ENCODE assay signal across 23 mouse cellular contexts in the genomic region with DNA sequence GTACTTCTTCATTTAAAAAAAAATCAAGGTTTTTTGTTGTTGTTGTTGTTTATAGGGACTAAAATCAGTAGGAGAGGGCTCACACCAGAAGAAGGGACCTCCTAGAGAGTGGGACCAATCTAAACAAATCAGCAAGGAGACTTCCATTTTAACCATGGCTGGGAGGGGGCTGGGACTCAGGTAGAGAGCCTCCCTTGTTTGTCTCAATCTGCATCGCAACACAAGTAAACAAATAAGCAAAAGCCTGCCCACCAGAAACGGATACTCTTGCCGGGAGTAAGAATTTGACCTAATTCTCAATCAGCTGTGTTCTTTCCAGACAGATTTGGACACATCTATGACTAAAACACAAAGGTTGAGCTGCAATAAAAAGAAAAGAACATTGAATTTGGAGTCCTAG. TPM values are rescaled to one million over a fixed set of nuclear protein-coding genes. Genes with fewer than 3 reads are reported as not detected.
DNase-seq lines count a peak whose midpoint lies in the region; ATAC-seq lines count a peak whose summit lies in the region.
"Had no signal": no experiment of that assay in that cellular context is flagged by ENCODE, and none has a peak within 500 bp of the region (broad histone marks: within the 10 kb centered on the region; RNA-seq: fewer than 3 reads in every experiment).

No protein-coding gene starts in this region.

- peaks cover 42% of the 10 kb centered on the region for H3K4me1 ChIP-seq in lung, embryonic 15.5 days
- peaks cover 11% of the 10 kb centered on the region for H3K4me1 ChIP-seq in intestine, embryonic 14.5 days (replicated peaks; ENCODE audit: control insufficient read depth, insufficient read depth, low read length)
- peaks cover 20% of the 10 kb centered on the region for H3K4me1 ChIP-seq in stomach, embryonic 14.5 days (ENCODE audit: control insufficient read depth, insufficient read depth, low read length)

- H3K9me3 ChIP-seq in lung, embryonic 15.5 days = no peaks in the 10 kb centered on the region
- no peaks in the 10 kb centered on the region for H3K9me3 ChIP-seq in intestine, embryonic 14.5 days (ENCODE audit: control insufficient read depth, low read length)
- H3K9me3 ChIP-seq in stomach, embryonic 14.5 days (ENCODE audit: control insufficient read depth, low read depth, low read length) = no peaks in the 10 kb centered on the region
- H3K9me3 ChIP-seq: embryonic facial prominence, embryonic 13.5 days; forebrain, embryonic 10.5 days; heart, embryonic 13.5 days; hindbrain, embryonic 13.5 days had no signal

- DNase-seq in embryo, embryonic 9.5 days (ENCODE audit: extremely low spot score) = peak; percentile 4
- DNase-seq in embryo, embryonic 10.5 days (ENCODE audit: low spot score) = no peak
- no peak for DNase-seq in lung, postnatal 14 days
- DNase-seq in intestine, embryonic 14.5 days (ENCODE audit: low spot score) = no peak
- no peak for DNase-seq in left cerebral cortex, postnatal 36 days (ENCODE audit: low spot score in 2 of 2)
- DNase-seq: adrenal gland, postnatal 10 days; cerebellum, adult 11 months; cerebellum, adult 8-10 months; cerebellum, postnatal 14 days; gastrocnemius, postnatal 36 days; heart, postnatal 4 days had no signal

- intact Hi-C loops in left cerebral cortex, postnatal 36 days (cut with DNase I) = loop anchor here (10.0 kb wide), 1 partner anchor 728 kb away; no protein-coding TSS in a partner anchor

- no peak overlapping the region for H3K9ac ChIP-seq in lung, embryonic 15.5 days
- peak overlapping the region; percentile 22; the same call in 1 of the 2 replicates for H3K9ac ChIP-seq in intestine, embryonic 14.5 days (ENCODE audit: low read length)
- no peak overlapping the region for H3K9ac ChIP-seq in stomach, embryonic 14.5 days (replicated peaks; ENCODE audit: low read depth, low read length)
- H3K9ac ChIP-seq: embryonic facial prominence, embryonic 13.5 days; heart, embryonic 13.5 days; hindbrain, embryonic 13.5 days had no signal

- H3K36me3 ChIP-seq in lung, embryonic 15.5 days = no peaks in the 10 kb centered on the region
- H3K36me3 ChIP-seq in intestine, embryonic 14.5 days (ENCODE audit: control insufficient read depth, insufficient read depth, low read length) = no peaks in the 10 kb centered on the region
- H3K36me3 ChIP-seq in stomach, embryonic 14.5 days (ENCODE audit: control insufficient read depth, insufficient read depth, low read length) = no peaks in the 10 kb centered on the region
- H3K36me3 ChIP-seq: embryonic facial prominence, embryonic 13.5 days; forebrain, embryonic 10.5 days; heart, embryonic 13.5 days; hindbrain, embryonic 13.5 days had no signal

- H3K4me2 ChIP-seq in lung, embryonic 15.5 days = peak overlapping the region; percentile 3; the same call in 1 of the 2 replicates
- peak overlapping the region; percentile 67 for H3K4me2 ChIP-seq in intestine, embryonic 14.5 days (ENCODE audit: low read length)
- H3K4me2 ChIP-seq in stomach, embryonic 14.5 days (replicated peaks; ENCODE audit: low read depth, low read length) = 0 out of 2 replicates have a peak overlapping the region, but pooled peaks have one; percentile 11
- H3K4me2 ChIP-seq: embryonic facial prominence, embryonic 13.5 days; heart, embryonic 13.5 days; hindbrain, embryonic 13.5 days had no signal

- 55% methylated on average over 3 of the region's 3 CpGs for WGBS in lung, embryonic 15.5 days
- 19% methylated on average over 3 of the region's 3 CpGs for WGBS in intestine, embryonic 14.5 days
- WGBS in stomach, embryonic 14.5 days = 22% methylated on average over 3 of the region's 3 CpGs

- no peak for ATAC-seq in lung, embryonic 15.5 days (ENCODE audit: borderline replicate concordance, extremely low read depth, low FRiP score, low TSS enrichment)
- no peak for ATAC-seq in intestine, embryonic 14.5 days (replicated peaks; ENCODE audit: low FRiP score, low TSS enrichment, low read depth)
- no peak for ATAC-seq in stomach, embryonic 14.5 days (ENCODE audit: insufficient number of reproducible peaks, insufficient read depth, low FRiP score, low read depth)
- no peak for ATAC-seq in megakaryocyte, adult 5-6 weeks (ENCODE audit: poor library complexity, severe bottlenecking)
- ATAC-seq: forebrain, embryonic 14.5 days had no signal

- H3K27me3 ChIP-seq in lung, embryonic 15.5 days = peaks cover 97% of the 10 kb centered on the region
- H3K27me3 ChIP-seq in intestine, embryonic 14.5 days (replicated peaks; ENCODE audit: control insufficient read depth, insufficient read depth, low read length) = peaks cover 93% of the 10 kb centered on the region
- H3K27me3 ChIP-seq in stomach, embryonic 14.5 days (ENCODE audit: control insufficient read depth, insufficient read depth, low read length) = peaks cover 31% of the 10 kb centered on the region

- H3K4me3 ChIP-seq in lung, embryonic 15.5 days = no peak overlapping the region
- H3K4me3 ChIP-seq in intestine, embryonic 14.5 days (ENCODE audit: low read depth, low read length) = peak overlapping the region; percentile 8; the same call in 1 of the 2 replicates
- H3K4me3 ChIP-seq in stomach, embryonic 14.5 days (ENCODE audit: low read depth, low read length) = no peak overlapping the region
- H3K4me3 ChIP-seq: embryonic facial prominence, embryonic 13.5 days; erythroblast, embryonic 14.5 days; forebrain, embryonic 10.5 days; heart, embryonic 13.5 days; hindbrain, embryonic 13.5 days had no signal

- H3K27ac ChIP-seq in lung, embryonic 15.5 days = no peak overlapping the region
- no peak overlapping the region for H3K27ac ChIP-seq in intestine, embryonic 14.5 days (ENCODE audit: low read depth)
- H3K27ac ChIP-seq in stomach, embryonic 14.5 days (ENCODE audit: low read length) = no peak overlapping the region
- H3K27ac ChIP-seq: embryonic facial prominence, embryonic 13.5 days; forebrain, embryonic 10.5 days; heart, embryonic 13.5 days; hindbrain, embryonic 13.5 days had no signal

RNA-seq across cellular contexts. Expression of a gene that starts 3.2 kb away (rescaled TPM):
- polyA plus RNA-seq in lung, embryonic 15.5 days (2015; fragmentation: Nextera tagmentation; extraction: Ambion mirVana) = 29.5 and 30.4 TPM in 2 replicates
- polyA plus RNA-seq in intestine, embryonic 14.5 days (2014; fragmentation: Nextera tagmentation; extraction: Ambion mirVana) = 27.8 and 28.3 TPM in 2 replicates
- 21.3 and 21.9 TPM in 2 replicates for polyA plus RNA-seq in stomach, embryonic 14.5 days (2014; fragmentation: Nextera tagmentation; extraction: Ambion mirVana)
- total RNA-seq in megakaryocyte, adult 5-6 weeks (2015) = 0.25 TPM in 1 of 2 replicates, not detected in the other
- total RNA-seq in megakaryocyte, adult 5-6 weeks (2017) = not detected in 2 replicates
- total RNA-seq in left cerebral cortex, postnatal 36 days (2021) = 1 to 10 TPM; 5.5 TPM
- total RNA-seq: adrenal gland, postnatal 10 days; common myeloid progenitor, adult 5-6 weeks; gastrocnemius, postnatal 36 days; heart, postnatal 4 days; MEL had no signal
- polyA plus RNA-seq: erythroblast, embryonic 14.5 days; heart, postnatal 0 days had no signal

Comparison
In these comparisons a context has a peak if more than half of its experiments do, and no peak if none do; other contexts are left out.
1. H3K4me2 ChIP-seq: peak in every context shown above with its lines; median percentile 67 in intestine, embryonic 14.5 days; 11 in stomach, embryonic 14.5 days; 3 in lung, embryonic 15.5 days.